Mouse (Mus musculus) forebrain, embryonic 12.5 days (tissue): ENCODE data around the gene Gldc. TPM values are rescaled to one million over a fixed set of nuclear protein-coding genes. Genes with fewer than 3 reads are reported as not detected.

Experiments
- ATAC-seq: fragments of 200-750 bp; cut with Nextera tagmentation; 2 replicates; pipeline ENCODE4 v1.8.0; 2017; ENCODE audit warnings: moderate TSS enrichment; ENCODE audit not compliant: low FRiP score
- H3K27ac ChIP-seq: fragments of 300-500 bp; sonication (generic); 2 replicates; pipeline ENCODE4 v1.5.1; 2016; ENCODE audit warnings: mild to moderate bottlenecking
- H3K27me3 ChIP-seq: fragments of 300-500 bp; sonication (generic); 2 replicates; pipeline ENCODE4 v1.6.1; 2016; ENCODE audit warnings: mild to moderate bottlenecking
- H3K36me3 ChIP-seq: fragments of 300-500 bp; sonication (generic); replicated peaks from 2 replicates; pipeline ENCODE4 v1.6.1; 2016; ENCODE audit warnings: mild to moderate bottlenecking
- H3K4me1 ChIP-seq: fragments of 300-500 bp; sonication (generic); 2 replicates; pipeline ENCODE4 v1.6.1; 2016
- H3K4me2 ChIP-seq: fragments of 300-500 bp; sonication (generic); 2 replicates; pipeline ENCODE4 v1.6.1; 2016; ENCODE audit warnings: mild to moderate bottlenecking, moderate library complexity
- H3K4me3 ChIP-seq: fragments of 300-500 bp; sonication (generic); replicated peaks from 2 replicates; pipeline ENCODE4 v1.5.1; 2016; ENCODE audit warnings: mild to moderate bottlenecking
- H3K9ac ChIP-seq: fragments of 300-500 bp; sonication (generic); 2 replicates; pipeline ENCODE4 v1.6.1; 2016; ENCODE audit warnings: mild to moderate bottlenecking
- H3K9me3 ChIP-seq: fragments of 300-500 bp; sonication (generic); 2 replicates; pipeline ENCODE4 v1.6.1; 2016
- WGBS: fragments of 180-500 bp; shearing (Covaris S2); methylation state at CpG from one replicate; pipeline ENCODE4 v1.1.7; 2016; 5-methylcytosine and 5-hydroxymethylcytosine counted together
- polyA plus RNA-seq: library from polyadenylated mRNA; unstranded; fragments of >200 nt; fragmentation: Nextera tagmentation; extraction: Ambion mirVana; gene quantifications from 2 replicates; pipeline ENCODE4 v1.2.1, GENCODE M21; 2016

The Gldc gene
- polyA plus RNA-seq, 1 experiment from 2014 or later = 44.9 TPM

- Histone ChIP-seq H3K27ac (no peak overlapping the region), H3K27me3 (no peaks in the 10 kb centered on the region), H3K9me3 (no peaks in the 10 kb centered on the region), H3K9ac (no peak overlapping the region), H3K36me3 (peaks cover 25% of the 10 kb centered on the region), H3K4me3 (no peak overlapping the region), H3K4me2 (no peak overlapping the region), H3K4me1 (peaks cover 23% of the 10 kb centered on the region)
- WGBS = 92% methylated on average over 10 of the region's 10 CpGs
- no peak for ATAC-seq
Observed at GRCm38 (mm10) chr19:30151290-30151689, 23.9 kb downstream of the Gldc start.

DNA sequence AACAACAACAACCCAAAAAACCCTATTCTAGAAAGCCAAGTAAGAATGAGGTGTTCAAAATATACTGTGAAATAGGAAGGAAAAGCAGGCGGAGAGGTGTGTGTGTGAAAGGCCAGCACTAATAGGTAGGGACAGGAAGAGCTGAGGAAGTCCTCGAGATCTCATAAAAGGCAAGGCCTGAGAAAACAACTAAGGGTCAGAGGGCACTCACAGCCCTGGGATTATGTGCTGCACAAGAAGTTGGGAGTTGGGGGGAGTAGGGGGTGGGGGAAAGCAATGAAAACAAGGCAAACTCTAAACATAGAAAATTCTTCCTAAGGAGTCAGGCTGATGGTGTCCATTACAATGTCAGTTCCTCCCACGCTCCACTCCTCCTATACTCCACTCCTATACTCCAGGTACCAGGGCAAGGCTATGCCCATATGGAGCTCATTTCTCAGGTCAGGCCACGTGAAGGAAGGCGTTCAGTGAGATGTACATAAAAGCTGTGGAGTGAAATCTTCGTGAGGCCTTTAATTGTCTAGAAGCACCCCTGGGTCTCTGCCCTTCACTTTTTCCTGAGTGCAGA, 25.9 kb downstream of the Gldc start:
- Histone ChIP-seq H3K4me1 (peaks cover 13% of the 10 kb centered on the region), H3K4me3 (no peak overlapping the region), H3K27ac (no peak overlapping the region), H3K9me3 (no peaks in the 10 kb centered on the region), H3K4me2 (no peak overlapping the region), H3K9ac (no peak overlapping the region), H3K36me3 (peaks cover 43% of the 10 kb centered on the region), H3K27me3 (no peaks in the 10 kb centered on the region)
- WGBS = 72% methylated on average over 6 of the region's 6 CpGs
- ATAC-seq = no peak

DNA sequence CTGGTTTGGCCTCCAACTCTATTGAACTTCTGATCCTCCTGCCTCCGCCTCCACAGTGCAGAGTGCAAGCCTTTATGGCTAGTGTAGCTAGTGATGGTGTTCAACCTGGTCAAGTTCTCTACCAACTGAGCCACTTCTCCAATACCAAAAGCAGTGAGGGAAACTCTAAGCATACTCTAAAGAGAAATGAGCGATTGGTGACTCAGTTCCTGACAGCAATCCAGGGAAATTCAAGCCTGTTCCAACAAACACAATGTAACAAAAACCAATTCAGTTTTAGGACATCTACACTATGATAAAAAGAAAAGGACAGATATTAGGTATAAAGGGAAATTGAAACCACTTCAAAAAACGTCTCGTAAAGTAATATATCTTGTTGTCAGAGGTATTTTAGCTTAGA, 27.9 kb downstream of the Gldc start:
- H3K9ac ChIP-seq = no peak overlapping the region
- ATAC-seq = no peak
- WGBS = 89% methylated on average over 4 of the region's 4 CpGs
- H3K4me3 ChIP-seq = no peak overlapping the region
- no peak overlapping the region for H3K4me2 ChIP-seq
- no peaks in the 10 kb centered on the region for H3K4me1 ChIP-seq
- H3K36me3 ChIP-seq = peaks cover 53% of the 10 kb centered on the region
- no peaks in the 10 kb centered on the region for H3K27me3 ChIP-seq
- H3K9me3 ChIP-seq = no peaks in the 10 kb centered on the region
- H3K27ac ChIP-seq = no peak overlapping the region

DNA sequence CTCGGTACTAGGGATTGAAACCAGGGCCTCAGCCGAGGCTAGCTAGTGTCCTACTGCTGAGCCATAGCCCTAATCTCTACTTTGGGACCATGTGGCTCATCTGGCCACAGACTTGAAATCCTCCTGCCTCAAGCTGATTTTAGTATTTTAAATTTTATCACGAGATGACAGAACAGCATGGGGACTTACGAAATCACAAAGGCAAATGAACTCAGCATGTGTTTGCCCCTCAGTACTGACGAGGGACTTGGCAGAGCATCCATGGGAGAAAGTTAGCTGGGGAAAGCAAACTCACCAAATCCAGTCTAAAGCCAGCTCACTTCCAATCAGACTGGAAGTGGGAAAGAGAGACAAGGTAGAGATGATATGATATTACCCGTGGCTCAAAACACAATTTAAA, 28.5 kb downstream of the Gldc start:
- H3K4me2 ChIP-seq = no peak overlapping the region
- no peaks in the 10 kb centered on the region for H3K9me3 ChIP-seq
- 85% methylated on average over 6 of the region's 6 CpGs for WGBS
- H3K36me3 ChIP-seq = peaks cover 55% of the 10 kb centered on the region
- no peaks in the 10 kb centered on the region for H3K4me1 ChIP-seq
- H3K9ac ChIP-seq = no peak overlapping the region
- ATAC-seq = no peak
- no peak overlapping the region for H3K27ac ChIP-seq
- H3K27me3 ChIP-seq = no peaks in the 10 kb centered on the region
- H3K4me3 ChIP-seq = no peak overlapping the region

GRCm38 (mm10) chr19:30145106-30145505, 30.1 kb downstream of the Gldc start:
- no peak overlapping the region for H3K4me2 ChIP-seq
- WGBS = 89% methylated on average over 4 of the region's 4 CpGs
- no peak overlapping the region for H3K9ac ChIP-seq
- ATAC-seq = no peak
- no peak overlapping the region for H3K4me3 ChIP-seq
- H3K36me3 ChIP-seq = peaks cover 47% of the 10 kb centered on the region
- H3K9me3 ChIP-seq = no peaks in the 10 kb centered on the region
- no peaks in the 10 kb centered on the region for H3K4me1 ChIP-seq
- no peak overlapping the region for H3K27ac ChIP-seq
- no peaks in the 10 kb centered on the region for H3K27me3 ChIP-seq

DNA sequence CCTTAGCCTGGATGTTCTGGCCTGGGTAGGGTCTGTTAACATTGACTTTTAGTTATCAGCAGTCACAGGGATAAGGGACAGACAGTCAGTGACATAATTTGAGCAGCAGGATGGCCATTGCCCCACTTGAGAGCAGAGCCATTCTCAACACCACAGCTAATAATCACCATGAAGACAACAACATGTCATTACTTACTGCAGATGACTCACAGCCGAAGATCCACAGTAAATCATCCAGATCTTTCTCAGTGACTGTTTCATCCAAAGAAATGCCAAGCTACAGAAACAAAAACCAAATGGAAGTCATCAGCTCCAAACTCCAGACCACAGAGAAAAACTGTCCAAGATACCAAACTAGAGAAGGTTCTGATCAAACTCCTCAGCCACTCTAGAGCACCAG, 38.9 kb downstream of the Gldc start:
- Histone ChIP-seq H3K9ac (no peak overlapping the region), H3K4me2 (no peak overlapping the region), H3K4me1 (no peaks in the 10 kb centered on the region), H3K27me3 (no peaks in the 10 kb centered on the region), H3K9me3 (no peaks in the 10 kb centered on the region), H3K27ac (no peak overlapping the region), H3K36me3 (peaks cover 58% of the 10 kb centered on the region), H3K4me3 (no peak overlapping the region)
- WGBS = 92% methylated on average over 1 of the region's 1 CpGs
- ATAC-seq = no peak

DNA sequence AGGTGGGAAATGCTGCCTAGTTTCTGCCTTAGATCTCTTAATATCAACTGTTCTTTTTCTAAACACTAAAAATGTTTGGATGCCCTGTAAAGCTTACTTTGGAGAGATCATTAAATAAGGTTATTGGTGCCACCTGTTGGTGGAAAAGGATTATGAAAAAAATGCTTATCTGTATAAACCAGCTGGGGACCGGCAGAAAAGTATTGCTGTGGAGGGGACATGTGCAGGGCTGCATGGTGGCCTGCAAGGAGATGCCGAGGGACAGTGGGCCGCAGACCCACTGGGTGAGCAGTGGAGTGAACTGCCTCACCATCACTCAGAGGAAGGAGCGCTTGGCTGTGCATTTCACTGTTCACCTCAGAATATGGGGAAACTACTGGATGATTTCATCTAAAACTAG, 47.1 kb downstream of the Gldc start:
- Histone ChIP-seq H3K27ac (no peak overlapping the region), H3K4me1 (peaks cover 15% of the 10 kb centered on the region), H3K27me3 (no peaks in the 10 kb centered on the region), H3K4me3 (no peak overlapping the region), H3K9me3 (no peaks in the 10 kb centered on the region), H3K4me2 (no peak overlapping the region), H3K9ac (no peak overlapping the region), H3K36me3 (peaks cover 49% of the 10 kb centered on the region)
- WGBS = 80% methylated on average over 4 of the region's 4 CpGs
- ATAC-seq = no peak

- peaks cover 30% of the 10 kb centered on the region for H3K36me3 ChIP-seq
- 71% methylated on average over 7 of the region's 7 CpGs for WGBS
Observed at GRCm38 (mm10) chr19:30125670-30126059, 49.6 kb downstream of the Gldc start.

DNA sequence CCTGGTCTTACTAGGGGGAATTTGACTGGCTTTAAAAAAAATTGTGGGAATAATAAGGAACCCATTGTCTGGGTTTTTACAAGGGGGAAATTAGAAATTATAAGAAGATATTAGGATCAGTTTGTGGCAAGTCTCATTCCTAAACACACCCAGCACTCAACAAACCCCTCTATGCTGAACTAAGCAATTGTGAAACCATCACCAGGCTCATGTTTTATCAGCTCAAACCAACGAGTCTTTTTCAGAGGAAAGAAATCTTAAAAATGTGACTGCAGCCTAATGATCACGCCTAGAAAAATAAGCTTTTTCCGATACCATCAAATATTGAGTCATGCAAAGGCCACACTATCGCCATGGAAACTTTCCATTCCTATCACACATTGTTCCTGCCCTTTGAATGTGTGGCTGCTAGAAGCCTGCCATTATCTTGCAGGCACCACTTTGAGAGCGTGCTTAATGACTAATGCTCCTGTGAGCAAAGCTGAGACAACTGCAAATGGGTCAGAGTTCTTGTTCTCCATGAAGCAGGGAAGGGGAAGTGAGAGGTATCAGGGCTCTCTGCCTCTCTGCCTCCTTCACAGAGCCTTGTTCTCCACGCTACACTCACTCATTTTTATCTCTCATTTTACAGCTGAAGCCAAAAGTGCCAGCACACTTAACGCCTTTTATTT, 50.1 kb downstream of the Gldc start:
- Histone ChIP-seq H3K4me1 (peaks cover 15% of the 10 kb centered on the region), H3K9me3 (no peaks in the 10 kb centered on the region), H3K9ac (no peak overlapping the region), H3K4me3 (no peak overlapping the region), H3K27me3 (no peaks in the 10 kb centered on the region), H3K27ac (peak overlapping the region; percentile 37), H3K36me3 (peaks cover 30% of the 10 kb centered on the region), H3K4me2 (no peak overlapping the region)
- peak; percentile 81; the same call in 1 of the 2 replicates for ATAC-seq
- WGBS = 46% methylated on average over 7 of the region's 7 CpGs

More at GRCm38 (mm10) chr19:30125670-30126059, 49.6 kb downstream of the Gldc start:
- Histone ChIP-seq H3K27me3 (no peaks in the 10 kb centered on the region), H3K9ac (no peak overlapping the region), H3K4me2 (no peak overlapping the region), H3K9me3 (no peaks in the 10 kb centered on the region), H3K4me3 (no peak overlapping the region), H3K27ac (peak overlapping the region; percentile 37), H3K4me1 (peaks cover 15% of the 10 kb centered on the region)
- 0 out of 2 replicates have a peak, but pooled peaks have one; percentile 17 for ATAC-seq

DNA sequence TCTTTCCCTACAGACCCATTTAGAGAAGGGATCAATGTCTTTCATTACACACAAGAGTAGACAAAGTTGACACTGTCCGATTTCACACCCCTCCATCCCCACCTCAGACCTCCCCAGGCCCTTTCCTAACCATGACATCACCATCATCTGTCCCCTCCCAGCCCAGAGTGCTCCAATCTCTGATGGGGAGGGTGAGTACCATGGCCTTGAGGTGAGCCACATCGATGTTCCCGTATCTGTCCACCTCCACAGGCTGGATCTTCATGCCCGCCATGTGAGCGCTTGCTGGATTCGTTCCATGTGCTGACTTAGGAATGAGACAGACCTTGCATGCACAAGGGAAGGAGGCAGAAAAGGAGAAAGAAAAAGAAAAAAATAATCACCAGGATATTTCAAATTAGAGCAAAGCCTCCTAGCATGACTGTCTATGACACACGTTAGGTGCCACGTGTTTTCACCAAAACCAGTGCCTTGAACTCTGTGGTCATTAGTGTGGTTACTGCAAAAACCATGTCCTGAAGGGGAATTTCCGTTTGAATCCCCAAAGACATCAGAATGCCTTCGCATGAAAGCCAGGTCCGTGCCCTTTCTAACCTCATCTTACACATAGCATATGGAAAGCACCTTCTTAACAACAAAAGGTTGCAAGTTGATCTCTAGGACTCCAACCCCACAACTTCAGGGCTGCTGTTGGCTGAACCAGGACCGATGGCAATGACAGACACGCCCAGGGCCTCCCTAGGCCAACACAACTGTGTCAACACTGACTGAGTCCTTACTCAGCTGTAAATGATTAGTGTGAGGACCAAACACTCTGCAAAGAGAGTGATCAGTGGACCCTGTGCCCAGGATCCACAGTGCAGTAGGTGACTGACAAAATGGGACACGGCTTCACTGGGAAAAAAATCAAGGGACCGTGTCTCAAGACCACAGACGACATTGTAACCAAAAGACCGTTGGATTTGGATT, 56.6 kb downstream of the Gldc start:
- no peaks in the 10 kb centered on the region for H3K9me3 ChIP-seq
- peaks cover 58% of the 10 kb centered on the region for H3K4me1 ChIP-seq
- peak overlapping the region; percentile 8; the same call in 1 of the 2 replicates for H3K4me2 ChIP-seq
- peaks cover 17% of the 10 kb centered on the region; the same call in 1 of the 2 replicates for H3K36me3 ChIP-seq
- H3K4me3 ChIP-seq = no peak overlapping the region
- H3K9ac ChIP-seq = no peak overlapping the region
- H3K27ac ChIP-seq = peak overlapping the region; percentile 84
- no peaks in the 10 kb centered on the region for H3K27me3 ChIP-seq
- ATAC-seq = peak; percentile 52
- WGBS = 82% methylated on average over 17 of the region's 17 CpGs

DNA sequence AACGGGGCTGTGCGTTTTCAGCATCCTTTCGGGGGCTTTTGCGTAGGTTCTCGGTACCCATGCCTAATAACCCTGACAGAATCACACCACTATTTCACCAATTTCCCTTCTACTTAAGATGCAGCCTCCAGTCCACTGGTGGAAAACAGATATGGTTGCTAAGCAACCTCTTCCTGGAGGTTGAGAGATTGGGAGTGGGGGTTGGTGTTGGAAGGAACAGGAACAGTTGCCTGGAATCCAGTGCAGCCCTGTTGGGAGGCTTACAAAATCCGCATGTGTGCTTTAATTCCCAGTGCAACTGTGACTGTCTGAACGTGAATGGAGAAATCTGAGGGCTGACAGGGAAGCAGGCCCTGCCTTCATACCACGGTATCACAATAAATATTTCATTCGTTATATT, 57.5 kb downstream of the Gldc start:
- Histone ChIP-seq H3K4me3 (no peak overlapping the region), H3K4me1 (peaks cover 67% of the 10 kb centered on the region), H3K27ac (peak overlapping the region; percentile 84), H3K9me3 (no peaks in the 10 kb centered on the region), H3K4me2 (peak overlapping the region; percentile 8; the same call in 1 of the 2 replicates), H3K36me3 (0 out of 2 replicates have a peak, but pooled peaks cover 12% of the 10 kb centered on the region), H3K27me3 (no peaks in the 10 kb centered on the region), H3K9ac (no peak overlapping the region)
- ATAC-seq = peak; percentile 80
- WGBS = 50% methylated on average over 9 of the region's 9 CpGs

DNA sequence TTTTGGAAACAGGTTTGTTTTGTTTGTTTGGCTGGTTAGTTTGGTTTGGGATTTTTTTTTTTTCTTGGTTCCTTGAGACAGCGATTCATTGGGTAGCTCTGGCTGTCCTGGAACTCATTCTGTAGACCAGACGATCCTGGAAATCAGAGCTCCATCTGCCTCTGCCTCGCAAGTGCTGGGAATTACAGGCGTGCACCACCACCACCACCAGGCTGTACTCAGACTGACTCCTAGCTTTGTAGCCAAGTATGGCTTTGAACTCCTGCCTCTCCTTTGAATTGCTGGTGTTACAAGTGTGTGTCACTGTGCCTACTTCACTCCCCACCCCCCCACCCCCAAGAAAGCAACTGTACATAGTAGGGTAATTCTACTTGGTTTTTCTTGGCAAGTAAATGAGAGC, 58.0 kb downstream of the Gldc start:
- Histone ChIP-seq H3K27ac (peak overlapping the region; percentile 84), H3K9ac (no peak overlapping the region), H3K9me3 (no peaks in the 10 kb centered on the region), H3K36me3 (0 out of 2 replicates have a peak, but pooled peaks cover 12% of the 10 kb centered on the region), H3K4me1 (peaks cover 70% of the 10 kb centered on the region), H3K4me3 (no peak overlapping the region), H3K4me2 (no peak overlapping the region), H3K27me3 (no peaks in the 10 kb centered on the region)
- 0 out of 2 replicates have a peak, but pooled peaks have one; percentile 4 for ATAC-seq
- 79% methylated on average over 4 of the region's 4 CpGs for WGBS
